In genomic region chr10:80313627-80314201, GRCm38 (mm10) we compare ENCODE assay signal across 12 mouse cellular contexts. TPM values are rescaled to one million over a fixed set of nuclear protein-coding genes. Genes with fewer than 3 reads are reported as not detected.
DNase-seq lines count a peak whose midpoint lies in the region; ATAC-seq and TF ChIP-seq lines count a peak whose summit lies in the region.
"Had no signal": no experiment of that assay in that cellular context is flagged by ENCODE, and none has a peak within 500 bp of the region (broad histone marks: within the 10 kb centered on the region; RNA-seq: fewer than 3 reads in every experiment).

No protein-coding gene starts in this region.

- no peak overlapping the region for H3K4me2 ChIP-seq in heart, embryonic 11.5 days
- no peak overlapping the region for H3K4me2 ChIP-seq in midbrain, postnatal 0 days (ENCODE audit: low read depth, low read length, poor library complexity, severe bottlenecking)
- H3K4me2 ChIP-seq: forebrain, embryonic 12.5 days; midbrain, embryonic 12.5 days had no signal

- H3K36me3 ChIP-seq in heart, embryonic 11.5 days (ENCODE audit: control insufficient read depth, insufficient read depth, low read length): peaks cover 3% of the 10 kb centered on the region; the same call in 1 of the 2 replicates
- peaks cover 97% of the 10 kb centered on the region for H3K36me3 ChIP-seq in midbrain, embryonic 10.5 days
- H3K36me3 ChIP-seq in midbrain, postnatal 0 days (ENCODE audit: insufficient read depth, low read length): peaks cover 82% of the 10 kb centered on the region
- no peaks in the 10 kb centered on the region; the same call in 1 of the 2 replicates for H3K36me3 ChIP-seq in splenic B cell, adult 2 months (ENCODE audit: control insufficient read depth, insufficient read depth, low read length, poor library complexity, severe bottlenecking)

- no peak for DNase-seq in heart, adult 11 months
- DNase-seq in midbrain, embryonic 10.5 days (ENCODE audit: low spot score): no peak
- no peak for DNase-seq in midbrain, postnatal 0 days (ENCODE audit: low spot score)
- peak; percentile 69 to 71 for DNase-seq in cerebellum, postnatal 36 days
- DNase-seq in splenic B cell, adult 2 months (ENCODE audit: low read depth, low spot score): peak; percentile 67
- DNase-seq in thymus, postnatal 14 days: no peak
- DNase-seq: adrenal gland, postnatal 25 days; kidney, adult 18-20 months had no signal

- H3K27me3 ChIP-seq in heart, embryonic 11.5 days (ENCODE audit: control insufficient read depth, insufficient read depth, low read length): peaks cover 90% of the 10 kb centered on the region
- H3K27me3 ChIP-seq in midbrain, embryonic 10.5 days (ENCODE audit: low read depth, poor library complexity, severe bottlenecking): peaks cover 76% of the 10 kb centered on the region
- no peaks in the 10 kb centered on the region for H3K27me3 ChIP-seq in midbrain, postnatal 0 days (ENCODE audit: insufficient read depth, low read length)
- no peaks in the 10 kb centered on the region for H3K27me3 ChIP-seq in splenic B cell, adult 2 months (ENCODE audit: control insufficient read depth, insufficient read depth, low read length, poor library complexity, severe bottlenecking)

- peaks cover 43% of the 10 kb centered on the region for H3K4me1 ChIP-seq in heart, embryonic 11.5 days (ENCODE audit: control insufficient read depth, insufficient read depth, low read length)
- peaks cover 32% of the 10 kb centered on the region for H3K4me1 ChIP-seq in midbrain, embryonic 10.5 days
- H3K4me1 ChIP-seq in midbrain, postnatal 0 days (ENCODE audit: insufficient read depth, low read length): no peaks in the 10 kb centered on the region

- H3K4me3 ChIP-seq in heart, embryonic 11.5 days (ENCODE audit: low read depth, low read length): no peak overlapping the region
- 0 out of 2 replicates have a peak overlapping the region, but pooled peaks have one; percentile 0 for H3K4me3 ChIP-seq in midbrain, embryonic 10.5 days
- H3K4me3 ChIP-seq in midbrain, postnatal 0 days (ENCODE audit: low read depth, low read length): no peak overlapping the region
- H3K4me3 ChIP-seq: forebrain, embryonic 12.5 days; midbrain, embryonic 12.5 days had no signal

- H3K9ac ChIP-seq in heart, embryonic 11.5 days (ENCODE audit: low read depth, low read length): 0 out of 2 replicates have a peak overlapping the region, but pooled peaks have one; percentile 0
- no peak overlapping the region for H3K9ac ChIP-seq in midbrain, postnatal 0 days (replicated peaks; ENCODE audit: low read length, poor library complexity, severe bottlenecking)
- H3K9ac ChIP-seq: forebrain, embryonic 12.5 days; midbrain, embryonic 12.5 days had no signal

- ATAC-seq in heart, embryonic 11.5 days (replicated peaks; ENCODE audit: insufficient number of reproducible peaks, low FRiP score, low TSS enrichment): no peak
- no peak for ATAC-seq in midbrain, postnatal 0 days (ENCODE audit: low FRiP score)
- no peak for ATAC-seq in erythroid progenitor cell, adult 5-6 weeks (replicated peaks; ENCODE audit: low FRiP score, poor library complexity, severe bottlenecking)

- no peak overlapping the region for H3K27ac ChIP-seq in heart, embryonic 11.5 days (ENCODE audit: low read depth, low read length)
- no peak overlapping the region for H3K27ac ChIP-seq in midbrain, embryonic 10.5 days (replicated peaks)
- H3K27ac ChIP-seq in midbrain, postnatal 0 days (ENCODE audit: low read depth, low read length): no peak overlapping the region
- H3K27ac ChIP-seq: forebrain, embryonic 12.5 days; midbrain, embryonic 12.5 days had no signal

- H3K9me3 ChIP-seq in heart, embryonic 11.5 days (replicated peaks; ENCODE audit: control insufficient read depth, low read length): no peaks in the 10 kb centered on the region
- H3K9me3 ChIP-seq in midbrain, embryonic 10.5 days (replicated peaks): no peaks in the 10 kb centered on the region
- no peaks in the 10 kb centered on the region for H3K9me3 ChIP-seq in midbrain, postnatal 0 days (ENCODE audit: low read length)
- H3K9me3 ChIP-seq: forebrain, embryonic 12.5 days; midbrain, embryonic 12.5 days had no signal

- TF ChIP-seq CTCF in midbrain, postnatal 0 days (IDR thresholded peaks at IDR 0.05): no peak

- 37% methylated on average over 20 of the region's 20 CpGs for WGBS in heart, embryonic 11.5 days (ENCODE audit: insufficient replicate concordance)
- WGBS in midbrain, embryonic 10.5 days: 66% methylated on average over 20 of the region's 20 CpGs
- 68% methylated on average over 20 of the region's 20 CpGs for WGBS in midbrain, postnatal 0 days

RNA-seq across cellular contexts. Expression of gene 2310011J03Rik, which starts 6.6 kb away (rescaled TPM):
- polyA plus RNA-seq in heart, embryonic 11.5 days (2014; fragmentation: Nextera tagmentation; extraction: Ambion mirVana): 29.7 and 31.0 TPM in 2 replicates
- polyA plus RNA-seq in midbrain, embryonic 10.5 days (2016; fragmentation: Nextera tagmentation; extraction: Ambion mirVana): 57.3 TPM in 2 replicates
- total RNA-seq in midbrain, postnatal 0 days (2014; rRNA removed): 15.6 and 23.1 TPM in 2 replicates
- polyA plus RNA-seq in midbrain, postnatal 0 days (2015; fragmentation: Nextera tagmentation; extraction: Ambion mirVana): 26.5 and 29.6 TPM in 2 replicates
- 7.2 and 13.4 TPM in 2 replicates for total RNA-seq in erythroid progenitor cell, adult 5-6 weeks (2015; ENCODE audit: low replicate concordance)
- total RNA-seq in erythroid progenitor cell, adult 5-6 weeks (2017; ENCODE audit: low replicate concordance): 6.1 and 10.8 TPM in 2 replicates

RNA-seq across cellular contexts. Expression of gene Pcsk4, which starts 15.6 kb away (rescaled TPM):
- 0.77 and 1.6 TPM in 2 replicates for polyA plus RNA-seq in heart, embryonic 11.5 days (2014; fragmentation: Nextera tagmentation; extraction: Ambion mirVana)
- 3.3 and 4.2 TPM in 2 replicates for polyA plus RNA-seq in midbrain, embryonic 10.5 days (2016; fragmentation: Nextera tagmentation; extraction: Ambion mirVana)
- 5.2 and 7.5 TPM in 2 replicates for total RNA-seq in midbrain, postnatal 0 days (2014; rRNA removed)
- polyA plus RNA-seq in midbrain, postnatal 0 days (2015; fragmentation: Nextera tagmentation; extraction: Ambion mirVana): 12.6 and 14.6 TPM in 2 replicates
- total RNA-seq in erythroid progenitor cell, adult 5-6 weeks (2015; ENCODE audit: low replicate concordance): not detected in 2 replicates
- 1.0 TPM in 1 of 2 replicates, not detected in the other for total RNA-seq in erythroid progenitor cell, adult 5-6 weeks (2017; ENCODE audit: low replicate concordance)

RNA-seq across cellular contexts. Expression of gene Reep6, which starts 16.0 kb away (rescaled TPM):
- polyA plus RNA-seq in heart, embryonic 11.5 days (2014; fragmentation: Nextera tagmentation; extraction: Ambion mirVana): 4.9 and 7.3 TPM in 2 replicates
- polyA plus RNA-seq in midbrain, embryonic 10.5 days (2016; fragmentation: Nextera tagmentation; extraction: Ambion mirVana): 9.1 and 11.5 TPM in 2 replicates
- 3.8 and 5.3 TPM in 2 replicates for total RNA-seq in midbrain, postnatal 0 days (2014; rRNA removed)
- polyA plus RNA-seq in midbrain, postnatal 0 days (2015; fragmentation: Nextera tagmentation; extraction: Ambion mirVana): 7.0 and 7.8 TPM in 2 replicates
- 17.2 and 22.3 TPM in 2 replicates for total RNA-seq in erythroid progenitor cell, adult 5-6 weeks (2015; ENCODE audit: low replicate concordance)
- 16.8 and 18.2 TPM in 2 replicates for total RNA-seq in erythroid progenitor cell, adult 5-6 weeks (2017; ENCODE audit: low replicate concordance)

RNA-seq across cellular contexts. Expression of gene Apc2, which starts 17.9 kb away (rescaled TPM):
- 0.55 and 0.69 TPM in 2 replicates for polyA plus RNA-seq in heart, embryonic 11.5 days (2014; fragmentation: Nextera tagmentation; extraction: Ambion mirVana)
- 28.3 and 61.6 TPM in 2 replicates for polyA plus RNA-seq in midbrain, embryonic 10.5 days (2016; fragmentation: Nextera tagmentation; extraction: Ambion mirVana)
- total RNA-seq in midbrain, postnatal 0 days (2014; rRNA removed): 370 and 395 TPM in 2 replicates
- polyA plus RNA-seq in midbrain, postnatal 0 days (2015; fragmentation: Nextera tagmentation; extraction: Ambion mirVana): 95.3 and 110 TPM in 2 replicates
- total RNA-seq in erythroid progenitor cell, adult 5-6 weeks (2015; ENCODE audit: low replicate concordance): not detected in 2 replicates
- total RNA-seq in erythroid progenitor cell, adult 5-6 weeks (2017; ENCODE audit: low replicate concordance): 0.13 TPM in 1 of 2 replicates, not detected in the other

RNA-seq across cellular contexts. Expression of gene Rps15, which starts 21.5 kb away (rescaled TPM):
- 702 and 828 TPM in 2 replicates for polyA plus RNA-seq in heart, embryonic 11.5 days (2014; fragmentation: Nextera tagmentation; extraction: Ambion mirVana)
- polyA plus RNA-seq in midbrain, embryonic 10.5 days (2016; fragmentation: Nextera tagmentation; extraction: Ambion mirVana): 889 and 1,053 TPM in 2 replicates
- total RNA-seq in midbrain, postnatal 0 days (2014; rRNA removed): 971 and 1,162 TPM in 2 replicates
- polyA plus RNA-seq in midbrain, postnatal 0 days (2015; fragmentation: Nextera tagmentation; extraction: Ambion mirVana): 633 and 645 TPM in 2 replicates
- 689 and 862 TPM in 2 replicates for total RNA-seq in erythroid progenitor cell, adult 5-6 weeks (2015; ENCODE audit: low replicate concordance)
- total RNA-seq in erythroid progenitor cell, adult 5-6 weeks (2017; ENCODE audit: low replicate concordance): 557 and 668 TPM in 2 replicates

Comparison
In these comparisons a context has a peak if more than half of its experiments do, and no peak if none do; other contexts are left out.
1. DNase-seq: peak in cerebellum, postnatal 36 days (2 of 2) and splenic B cell, adult 2 months (single experiment); none in heart, adult 11 months (single experiment), midbrain, embryonic 10.5 days (single experiment), midbrain, postnatal 0 days (single experiment) and thymus, postnatal 14 days (single experiment).